Mouse (Mus musculus): ENCODE data around the gene Mog.

Gene Mog

DNA sequence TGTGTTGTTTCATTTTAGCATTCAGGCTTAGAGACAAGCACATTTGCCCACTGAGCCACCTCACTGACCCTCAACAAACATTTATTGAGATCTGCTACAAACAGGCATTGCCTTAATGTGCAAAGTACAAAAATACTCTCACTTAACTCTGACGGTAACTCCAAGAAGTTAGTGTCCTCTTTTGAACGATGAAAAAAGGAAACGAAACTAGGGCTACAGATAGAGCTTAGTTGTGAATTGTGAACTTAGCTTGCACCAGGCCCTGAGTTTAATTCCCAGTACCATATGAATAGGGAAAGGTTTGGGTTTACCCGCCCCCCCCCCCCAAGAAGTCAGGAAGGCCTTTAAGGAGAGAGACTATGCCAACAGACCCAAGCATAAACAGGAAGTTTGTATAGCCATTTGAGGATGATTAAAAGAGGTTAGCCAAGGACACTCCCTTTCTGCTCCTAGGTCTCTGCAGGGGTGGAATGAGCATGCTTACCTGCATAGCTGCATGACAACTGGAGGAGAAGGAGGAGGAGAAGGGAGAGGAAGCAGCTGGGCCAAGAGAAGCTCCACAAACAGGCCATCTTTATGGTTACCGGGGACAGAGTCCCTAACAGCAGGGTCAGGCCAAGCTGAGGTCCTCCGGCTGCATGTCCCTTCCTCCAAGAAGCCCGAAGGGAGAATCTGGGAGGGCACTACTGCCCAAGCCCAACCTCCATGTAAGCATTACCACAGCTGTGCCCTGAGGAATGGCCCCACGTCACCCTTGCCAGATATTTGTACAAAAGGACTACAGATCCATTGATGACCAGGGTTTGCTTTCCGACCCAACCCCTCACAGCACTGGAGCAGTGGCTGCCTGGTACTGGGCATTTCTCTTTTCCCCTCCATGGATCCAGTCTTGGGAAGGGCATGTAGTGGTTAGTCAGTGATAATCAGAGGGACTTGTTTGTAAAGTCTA, at the start of gene Mog:
Gene Mog, minus strand, starts transcription at position 771 of the 949 bp plus-strand sequence.
- no peak for DNase-seq (ENCODE audit: low read depth, low spot score)

DNA sequence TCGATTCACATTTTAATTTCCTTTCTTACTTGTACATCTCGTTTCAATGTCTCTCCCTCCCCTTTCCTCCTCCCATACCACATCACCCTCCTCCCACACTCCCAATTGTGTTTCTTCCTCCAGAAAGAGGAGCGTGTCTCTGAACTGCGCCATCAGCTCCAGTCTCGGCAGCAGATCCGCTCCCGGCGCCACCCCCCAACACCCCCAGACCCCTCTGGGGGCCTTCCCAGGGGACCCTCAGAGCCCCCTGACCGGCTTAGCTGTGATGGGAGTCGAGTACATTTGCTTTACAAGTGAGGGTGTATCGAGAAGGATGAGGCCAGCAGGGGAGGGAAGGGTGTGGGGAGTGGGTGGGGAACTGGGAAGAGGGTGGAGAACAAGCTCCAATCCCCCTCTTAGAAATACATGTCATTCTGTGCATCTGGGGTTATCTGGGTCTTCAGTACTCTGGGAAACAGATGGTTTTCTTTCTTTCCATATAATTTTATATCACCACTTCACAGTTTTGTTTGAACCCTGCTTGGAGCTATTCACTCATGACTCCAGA, 49.6 kb upstream of the Mog start:
- no peak for DNase-seq (ENCODE audit: low read depth, low spot score)

DNA sequence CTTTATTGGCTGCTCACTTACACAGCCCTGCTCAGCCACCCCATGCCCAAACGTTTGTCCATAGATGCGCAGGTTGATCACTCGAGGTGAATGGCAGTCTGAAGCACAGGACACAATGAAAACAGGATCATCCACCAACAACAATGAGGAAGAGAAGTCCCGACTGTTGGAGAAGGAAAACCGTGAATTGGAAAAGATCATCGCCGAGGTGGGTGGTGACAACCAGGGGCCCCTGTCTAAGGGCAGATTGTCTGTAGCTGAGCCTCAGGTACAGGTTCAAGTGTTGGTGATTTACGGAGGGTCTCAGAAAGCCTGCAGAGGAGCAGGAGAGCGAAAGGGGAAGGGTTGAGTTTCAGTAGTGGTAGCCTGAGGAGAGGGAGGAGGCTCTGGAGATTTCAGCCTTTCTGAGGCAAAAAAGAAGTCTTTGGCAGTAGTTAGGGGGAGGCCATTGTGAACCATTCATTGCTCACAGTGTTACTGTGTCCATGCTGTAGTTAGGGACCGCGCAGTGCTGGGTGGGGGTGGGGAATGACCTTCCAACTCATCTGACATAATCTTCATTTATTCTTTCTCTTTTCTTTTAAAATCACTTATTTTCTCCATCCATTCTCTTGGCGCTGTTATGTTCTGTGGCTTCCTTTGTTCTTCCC, 49.0 kb upstream of the Mog start:
- DNase-seq (ENCODE audit: low read depth, low spot score), result no peak

DNA sequence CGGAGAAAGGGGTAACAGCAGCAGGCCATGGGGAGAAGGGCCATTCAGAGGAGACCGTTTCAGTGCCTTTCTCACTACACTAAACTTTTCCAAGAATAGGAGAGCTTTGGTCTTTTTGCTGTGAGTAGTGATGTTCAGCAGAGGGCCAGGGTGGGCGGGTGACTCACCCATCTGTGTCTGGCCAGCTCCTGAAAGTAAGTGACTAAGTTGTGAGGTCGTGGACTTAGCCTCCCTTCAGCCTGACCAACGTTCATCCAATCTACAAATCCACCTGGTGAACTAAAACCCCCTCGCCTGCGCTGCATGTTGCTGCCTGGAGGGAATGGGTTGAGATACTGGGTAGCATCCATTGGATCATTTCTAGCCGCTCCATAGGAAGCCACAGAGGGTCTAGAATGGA, 46.9 kb upstream of the Mog start:
- no peak for DNase-seq (ENCODE audit: low read depth, low spot score)

DNA sequence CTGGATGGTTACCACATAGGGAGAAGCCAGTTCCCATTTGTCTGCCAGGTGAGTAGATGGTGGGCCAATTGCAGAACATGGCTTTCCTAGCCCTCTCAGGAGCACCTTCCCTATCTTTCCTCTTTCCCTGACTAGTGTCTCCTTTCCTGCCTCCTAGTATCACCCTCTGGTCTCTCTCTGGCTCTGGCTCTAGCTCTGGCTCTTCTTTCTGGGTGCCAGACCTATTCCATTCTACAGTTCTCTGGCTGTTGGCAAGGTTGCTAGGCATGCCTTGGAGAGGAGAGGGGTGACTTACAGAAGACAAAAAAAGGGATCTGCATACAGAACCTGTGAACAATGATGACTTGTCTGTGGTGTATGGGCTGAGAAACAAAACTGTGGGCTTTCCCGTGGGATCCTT, 44.7 kb upstream of the Mog start:
- no peak for DNase-seq (ENCODE audit: low read depth, low spot score)

DNA sequence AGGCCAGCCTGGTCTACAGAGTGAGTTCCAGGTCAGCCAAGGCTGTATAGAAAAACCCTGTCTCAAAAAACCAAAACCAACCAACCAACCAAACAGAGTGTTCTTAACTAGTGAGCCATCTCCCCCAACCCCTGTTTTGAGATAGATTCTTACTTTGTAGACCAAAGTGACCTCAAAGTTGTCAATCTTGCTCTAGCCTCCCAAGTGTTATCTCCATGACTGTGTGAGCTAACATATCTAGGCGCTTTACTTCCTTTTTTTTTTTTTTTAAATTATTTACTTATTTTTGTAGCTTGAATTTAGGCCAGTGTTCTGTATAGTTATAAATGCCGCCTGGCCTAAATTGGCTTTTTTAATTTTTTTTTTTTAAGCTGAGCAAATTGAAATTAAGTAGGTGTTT, 42.8 kb upstream of the Mog start:
- DNase-seq (ENCODE audit: low read depth, low spot score), result no peak

DNA sequence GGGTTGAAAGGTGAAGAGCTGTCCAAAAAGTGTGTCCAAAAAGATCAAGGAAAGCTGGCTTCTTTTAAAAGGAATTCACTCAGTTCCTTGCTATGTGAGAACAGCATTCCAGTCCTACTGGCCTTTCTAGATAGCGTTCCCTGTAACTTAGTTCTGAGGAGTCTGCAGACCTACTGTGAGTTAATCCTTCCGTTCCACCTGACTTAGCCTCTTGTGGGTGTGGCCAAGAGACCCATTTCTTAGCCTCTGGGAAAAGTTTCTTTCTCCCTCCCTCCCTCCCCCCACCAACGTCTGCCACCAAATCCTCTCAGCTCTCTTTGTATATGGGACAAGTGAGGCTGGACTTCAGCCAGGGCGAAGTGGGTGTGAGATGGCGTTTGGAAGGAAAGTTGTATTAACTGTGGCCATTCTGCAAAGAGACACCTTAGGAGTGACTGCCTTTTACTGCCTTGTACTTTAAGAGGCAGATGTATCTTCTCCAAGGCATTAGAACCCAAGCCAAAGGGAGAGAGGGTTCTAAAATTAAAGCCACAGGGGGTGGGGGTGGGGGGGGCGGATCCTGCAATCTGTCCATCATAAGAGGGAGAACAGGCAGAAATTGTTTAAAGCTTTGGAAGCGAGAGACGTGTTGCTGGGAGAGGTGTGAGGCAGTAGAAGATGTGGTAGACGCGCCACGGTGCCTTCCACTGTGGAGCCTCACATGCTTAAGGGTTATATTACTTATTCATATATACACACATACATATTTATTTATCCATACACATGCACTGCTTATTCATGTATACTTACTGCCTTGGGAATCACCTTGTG, 40.7 kb upstream of the Mog start:
- DNase-seq (ENCODE audit: low read depth, low spot score), result no peak

DNA sequence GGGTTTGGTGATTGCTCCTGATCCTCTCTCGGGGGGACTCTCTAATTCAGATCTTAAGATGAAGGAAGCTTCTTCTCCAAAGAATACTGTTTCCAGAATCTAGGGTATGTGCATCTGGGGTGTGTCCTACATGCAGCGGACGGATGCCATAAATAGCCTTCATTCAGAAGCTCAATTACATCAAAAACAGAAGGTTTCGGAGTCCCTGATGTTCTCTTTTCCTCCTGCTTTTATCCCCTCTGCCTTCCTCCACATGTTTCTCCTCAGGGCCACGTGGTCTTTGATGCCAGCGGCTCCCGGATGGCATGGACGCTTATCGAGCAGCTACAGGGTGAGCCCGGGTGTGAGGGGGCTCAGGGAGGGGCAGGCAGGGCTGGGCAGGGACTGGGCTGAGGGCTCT, 39.9 kb upstream of the Mog start:
- no peak for DNase-seq (ENCODE audit: low read depth, low spot score)

DNA sequence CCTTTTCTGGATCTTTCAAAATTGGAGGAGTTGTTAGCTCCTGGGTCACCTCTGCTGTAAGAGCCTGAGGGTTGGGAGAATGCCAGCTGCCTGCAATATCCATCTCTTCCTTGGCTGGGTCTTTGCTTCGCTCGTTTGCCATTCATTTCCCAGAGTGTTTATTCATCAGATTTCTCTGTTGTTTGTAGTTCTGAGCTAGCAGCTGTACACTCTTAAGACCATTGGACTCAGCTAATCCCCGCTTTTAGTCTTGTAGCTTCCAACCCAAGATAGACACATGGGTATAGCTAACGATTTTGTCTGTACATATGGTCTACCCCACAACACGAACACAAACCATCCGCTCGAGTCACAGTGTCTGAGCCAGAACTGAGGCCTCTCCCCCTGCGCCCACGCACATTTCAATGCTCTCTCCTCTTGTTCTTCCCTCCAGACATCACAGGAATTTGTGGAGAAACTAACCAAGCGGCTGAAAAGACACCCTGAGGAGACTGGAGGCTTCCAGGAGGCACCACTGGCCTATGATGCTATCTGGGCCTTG, 39.0 kb upstream of the Mog start:
- no peak for DNase-seq (ENCODE audit: low read depth, low spot score)

DNA sequence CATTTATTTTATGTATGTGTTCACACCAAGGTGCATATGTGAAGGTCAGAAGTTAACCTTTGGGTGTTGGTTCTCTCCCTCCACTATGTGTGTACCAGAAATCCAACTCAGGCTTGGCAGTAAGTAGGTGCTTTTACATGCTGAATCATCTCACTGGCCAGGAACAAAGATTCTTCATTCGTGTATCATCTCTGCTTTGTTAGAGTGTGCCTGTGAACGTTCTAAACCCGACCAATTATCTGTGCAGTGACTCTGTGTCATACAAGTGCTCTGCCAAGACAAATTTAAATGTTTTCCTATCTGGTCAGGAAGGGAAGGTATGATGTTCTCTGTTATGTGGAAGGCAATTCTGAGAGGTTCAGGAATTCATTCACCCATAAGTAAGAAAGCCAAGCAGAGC, 38.2 kb upstream of the Mog start:
- DNase-seq (ENCODE audit: low read depth, low spot score), result no peak

DNA sequence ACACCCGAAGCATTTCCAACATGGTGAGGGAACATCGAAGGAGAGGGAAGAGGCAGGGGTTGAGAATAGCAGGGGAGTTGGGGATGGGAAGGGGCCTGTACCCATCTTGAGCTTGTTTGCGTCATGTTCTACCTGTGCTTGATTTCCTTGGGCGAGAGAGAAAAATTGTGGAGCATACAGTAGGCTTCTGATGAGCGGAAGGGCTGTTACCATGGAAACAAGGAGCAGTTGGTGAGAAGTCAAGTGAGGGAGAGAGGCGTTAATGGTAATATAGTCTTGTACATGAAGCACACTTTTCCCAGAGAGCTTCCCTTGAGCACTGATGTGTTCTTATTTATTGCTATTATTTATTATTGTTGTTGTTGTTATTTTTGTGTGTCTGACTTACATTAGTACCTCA, 33.8 kb upstream of the Mog start:
- no peak for DNase-seq (ENCODE audit: low read depth, low spot score)

DNA sequence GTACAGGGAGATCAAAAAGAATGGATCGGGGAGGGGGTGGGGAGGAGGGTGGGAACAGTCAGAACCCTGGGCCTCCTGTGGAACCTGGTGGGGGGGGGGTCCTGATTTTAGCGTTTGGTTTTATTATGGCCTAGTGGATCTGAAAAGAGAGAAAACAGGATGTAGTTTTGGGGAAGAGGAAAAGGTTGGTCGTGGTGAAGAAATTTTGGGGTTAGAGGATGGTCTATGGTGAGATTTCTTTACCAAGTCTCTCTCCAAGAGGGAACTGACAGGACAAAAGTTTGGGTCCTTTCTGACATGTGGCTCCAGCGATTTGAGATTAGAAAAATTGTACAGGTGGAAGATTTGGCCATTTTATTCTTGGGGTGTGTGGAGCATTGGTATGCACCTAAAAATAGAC, 28.5 kb upstream of the Mog start:
- DNase-seq (ENCODE audit: low read depth, low spot score), result no peak

DNA sequence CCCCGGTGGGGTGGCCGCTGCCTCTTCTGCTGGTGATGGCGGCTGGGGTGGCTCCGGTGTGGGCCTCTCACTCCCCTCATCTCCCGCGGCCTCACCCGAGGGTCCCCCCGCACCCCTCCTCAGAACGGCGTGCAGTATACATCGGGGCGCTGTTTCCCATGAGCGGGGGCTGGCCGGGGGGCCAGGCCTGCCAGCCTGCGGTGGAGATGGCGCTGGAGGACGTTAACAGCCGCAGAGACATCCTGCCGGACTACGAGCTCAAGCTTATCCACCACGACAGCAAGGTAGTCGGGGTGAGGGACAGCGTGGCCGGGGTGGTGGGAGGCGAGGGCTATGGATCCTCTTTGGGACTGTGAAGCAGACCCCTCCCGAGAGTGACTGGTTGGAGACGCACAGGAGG, 27.7 kb upstream of the Mog start:
- no peak for DNase-seq (ENCODE audit: low read depth, low spot score)

DNA sequence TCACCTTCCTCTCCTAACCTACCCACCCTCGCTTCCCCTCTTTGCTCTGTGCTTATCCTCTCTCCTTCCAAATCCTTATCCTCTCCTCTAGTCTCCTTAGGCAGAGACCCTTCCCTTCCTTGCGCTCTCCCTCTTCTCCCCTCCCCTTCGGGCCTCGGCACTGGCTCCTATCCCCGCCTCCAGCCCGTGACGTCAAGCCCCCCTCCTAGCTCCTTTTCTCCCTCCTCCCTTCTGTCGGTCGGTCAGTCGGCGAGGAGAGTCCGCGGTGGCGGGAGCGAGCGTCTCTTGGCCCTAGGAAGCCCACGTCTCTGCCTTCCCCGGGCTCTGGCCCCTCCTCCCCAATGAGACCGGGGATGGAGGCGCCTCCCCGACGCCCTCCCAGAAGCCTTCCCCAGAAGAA, 27.2 kb upstream of the Mog start:
- DNase-seq (ENCODE audit: low read depth, low spot score), result peak; percentile 73

DNA sequence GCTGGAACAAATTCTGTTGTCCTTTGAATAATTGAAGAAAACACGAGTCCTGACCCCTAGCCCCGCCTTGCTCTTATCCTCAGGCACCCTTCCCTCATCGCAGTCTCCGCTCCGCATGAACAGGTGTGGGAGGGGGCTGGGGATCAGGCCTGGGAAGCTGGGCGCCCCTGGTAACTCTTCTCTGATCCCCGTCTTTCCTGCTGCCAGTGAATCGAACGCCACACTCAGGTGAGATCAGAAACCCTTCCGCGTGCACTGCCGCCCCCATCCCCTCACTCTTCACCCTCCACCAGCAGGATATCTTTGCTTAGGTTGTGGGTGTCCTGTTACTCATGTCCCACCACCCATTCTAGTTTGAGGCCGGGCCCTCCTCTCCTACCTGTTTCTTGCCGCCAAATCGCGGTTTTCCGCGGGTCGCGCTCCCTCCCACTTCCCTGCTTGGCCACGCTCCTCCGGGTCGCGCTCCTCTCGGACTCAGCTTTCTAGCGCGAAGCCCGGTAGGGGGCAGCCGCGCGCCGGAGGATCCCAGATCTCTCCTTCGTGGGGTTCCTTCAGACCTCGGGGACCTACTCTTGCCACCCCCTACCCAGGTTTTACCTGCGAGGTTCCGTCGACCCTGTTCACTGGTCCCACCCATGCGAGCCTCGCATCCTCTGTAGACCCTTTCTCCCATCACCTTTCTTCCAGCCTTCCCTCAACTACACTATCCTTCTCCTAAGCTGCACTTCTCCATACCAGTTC, 26.5 kb upstream of the Mog start:
- DNase-seq (ENCODE audit: low read depth, low spot score), result peak; percentile 52

DNA sequence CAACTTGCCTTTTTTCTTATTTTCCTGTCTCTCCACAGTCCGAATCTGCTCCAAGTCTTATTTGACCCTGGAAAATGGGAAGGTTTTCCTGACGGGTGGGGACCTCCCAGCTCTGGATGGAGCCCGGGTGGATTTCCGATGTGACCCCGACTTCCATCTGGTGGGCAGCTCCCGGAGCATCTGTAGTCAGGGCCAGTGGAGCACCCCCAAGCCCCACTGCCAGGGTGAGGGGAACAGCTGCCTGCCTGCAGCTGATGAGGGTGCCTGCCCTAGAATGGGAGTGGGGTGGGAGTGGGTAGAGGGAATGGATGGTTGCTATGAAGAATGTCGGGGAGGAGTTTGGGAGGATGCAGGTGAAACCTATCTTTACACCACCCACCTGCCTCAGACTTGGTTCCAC, 25.2 kb upstream of the Mog start:
- DNase-seq (ENCODE audit: low read depth, low spot score), result no peak

DNA sequence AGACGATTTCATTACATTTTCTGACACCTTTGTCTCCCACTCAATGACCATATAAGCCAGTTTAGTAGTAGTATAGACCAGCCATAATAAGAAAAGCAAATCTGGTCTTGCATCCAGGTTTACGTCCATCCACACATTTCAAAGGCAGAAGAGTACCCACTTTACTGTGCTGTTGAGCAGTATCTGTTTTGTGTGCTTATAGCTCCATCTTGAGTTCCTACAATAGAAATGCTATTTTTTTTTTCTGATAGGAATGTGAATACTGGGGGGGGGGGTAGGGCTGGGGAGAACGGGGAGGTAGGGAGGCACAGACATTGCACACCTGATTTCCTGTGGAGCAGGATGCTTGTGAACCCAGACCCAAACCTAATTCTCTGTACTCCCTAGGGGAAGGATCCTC, 24.8 kb upstream of the Mog start:
- DNase-seq (ENCODE audit: low read depth, low spot score), result no peak

DNA sequence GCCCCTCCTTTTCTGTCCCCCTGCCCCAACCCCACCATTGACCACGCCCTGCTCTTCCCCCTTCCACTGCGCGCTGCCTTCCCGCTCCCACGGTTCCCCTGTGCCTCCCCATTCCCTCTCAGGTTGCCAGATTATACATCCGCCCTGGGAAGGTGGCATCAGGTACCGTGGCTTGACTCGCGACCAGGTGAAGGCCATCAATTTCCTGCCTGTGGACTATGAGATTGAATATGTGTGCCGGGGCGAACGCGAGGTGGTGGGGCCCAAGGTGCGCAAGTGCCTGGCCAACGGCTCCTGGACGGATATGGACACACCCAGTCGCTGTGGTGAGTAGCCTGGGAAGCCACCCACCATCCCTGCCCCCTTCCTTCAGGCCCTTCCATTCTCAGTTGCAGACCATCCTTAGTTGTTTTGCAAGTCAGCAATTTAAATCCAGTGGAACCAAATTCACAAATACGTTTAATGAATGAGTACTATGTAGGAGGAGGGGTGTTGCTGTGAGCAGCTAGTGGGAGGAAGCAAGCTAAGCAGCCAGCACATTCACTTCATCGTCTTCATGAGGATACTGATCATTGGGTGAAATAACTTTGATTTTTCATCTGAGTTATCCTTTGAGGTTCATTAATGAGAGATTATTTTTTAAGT, 24.3 kb upstream of the Mog start:
- no peak for DNase-seq (ENCODE audit: low read depth, low spot score)

DNA sequence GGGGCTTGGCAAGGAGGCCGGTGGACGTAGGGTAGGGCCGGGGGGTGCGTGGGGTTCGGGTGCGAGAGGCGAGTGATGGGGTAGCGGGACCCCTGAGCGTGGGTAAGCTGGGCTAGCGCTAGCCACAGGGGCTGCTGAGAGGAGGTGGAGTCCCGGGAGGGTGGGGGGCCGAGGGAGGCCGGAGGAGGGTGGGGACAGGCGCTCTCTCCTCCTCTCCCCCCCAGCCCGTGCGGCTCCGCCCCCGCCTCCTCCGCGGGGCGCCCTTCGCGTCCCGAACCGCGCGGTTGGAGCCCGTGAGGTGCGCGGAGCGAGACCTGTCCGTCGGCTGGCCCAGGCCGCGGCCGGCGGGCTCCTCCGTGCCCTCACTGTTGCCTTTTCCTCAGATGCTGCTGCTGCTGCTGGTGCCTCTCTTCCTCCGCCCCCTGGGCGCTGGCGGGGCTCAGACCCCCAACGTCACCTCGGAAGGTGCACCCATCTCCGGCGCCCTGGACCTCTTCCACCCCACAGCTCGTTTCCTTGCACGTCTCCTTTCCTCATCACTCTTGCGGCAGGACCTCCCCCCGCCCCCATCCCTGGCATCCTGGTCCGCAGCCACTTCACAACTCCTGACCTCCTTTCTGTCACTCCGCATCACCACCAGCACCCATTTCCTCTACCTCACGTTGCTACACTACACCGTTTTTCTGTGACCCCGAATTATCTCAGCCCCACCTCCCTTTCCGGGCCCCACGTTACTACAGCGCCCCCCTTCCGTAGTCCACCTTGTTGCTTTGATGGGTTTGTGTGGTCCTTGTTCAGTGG, 23.3 kb upstream of the Mog start:
- peak; percentile 40 for DNase-seq (ENCODE audit: low read depth, low spot score)

Data from embryo, embryonic 11.5 days (tissue).